Mouse (Mus musculus) thymus, postnatal 4 days (tissue): ENCODE data around the gene Elmo1.
A peak's percentile ranks its signal among the peaks of the same experiment; 100 is the strongest.

Experiments used
- DNase-seq: peaks from one replicate; pipeline ENCODE4 v3.0.0; 2021

Gene Elmo1

GRCm38 (mm10) chr13:20090133-20090710 lies at the start of gene Elmo1:
Gene Elmo1, plus strand, starts transcription at chr13:20090596.
- DNase-seq, result peak; percentile 80

- DNase-seq, result no peak
Measured at GRCm38 (mm10) chr13:20041169-20041830, 49.1 kb upstream of the Elmo1 start.

DNA sequence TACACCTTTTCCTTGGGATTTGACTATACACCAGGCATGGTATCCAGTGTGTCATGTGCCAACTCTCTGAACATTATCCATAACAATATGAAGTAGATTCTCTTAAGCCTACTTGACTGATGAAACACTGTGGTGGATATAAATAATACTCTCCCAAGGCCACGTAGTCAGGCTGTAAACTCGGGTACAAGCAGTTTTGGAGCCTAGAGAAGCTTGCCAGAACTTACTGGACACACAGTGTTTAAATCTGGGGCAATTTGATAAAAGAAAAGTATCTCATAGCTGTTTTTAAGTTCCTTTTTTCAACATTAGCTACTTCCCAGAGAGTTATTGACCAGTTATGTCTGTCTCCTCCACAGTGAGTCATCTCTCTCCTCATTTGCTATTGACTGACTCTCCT lies 47.5 kb upstream of the Elmo1 start:
- no peak for DNase-seq

GRCm38 (mm10) chr13:20045350-20045749 lies 45.0 kb upstream of the Elmo1 start:
- DNase-seq, result no peak

- DNase-seq, result no peak
Measured at GRCm38 (mm10) chr13:20045836-20046235, 44.6 kb upstream of the Elmo1 start.

GRCm38 (mm10) chr13:20046406-20046805 lies 44.0 kb upstream of the Elmo1 start:
- DNase-seq, result no peak

DNA sequence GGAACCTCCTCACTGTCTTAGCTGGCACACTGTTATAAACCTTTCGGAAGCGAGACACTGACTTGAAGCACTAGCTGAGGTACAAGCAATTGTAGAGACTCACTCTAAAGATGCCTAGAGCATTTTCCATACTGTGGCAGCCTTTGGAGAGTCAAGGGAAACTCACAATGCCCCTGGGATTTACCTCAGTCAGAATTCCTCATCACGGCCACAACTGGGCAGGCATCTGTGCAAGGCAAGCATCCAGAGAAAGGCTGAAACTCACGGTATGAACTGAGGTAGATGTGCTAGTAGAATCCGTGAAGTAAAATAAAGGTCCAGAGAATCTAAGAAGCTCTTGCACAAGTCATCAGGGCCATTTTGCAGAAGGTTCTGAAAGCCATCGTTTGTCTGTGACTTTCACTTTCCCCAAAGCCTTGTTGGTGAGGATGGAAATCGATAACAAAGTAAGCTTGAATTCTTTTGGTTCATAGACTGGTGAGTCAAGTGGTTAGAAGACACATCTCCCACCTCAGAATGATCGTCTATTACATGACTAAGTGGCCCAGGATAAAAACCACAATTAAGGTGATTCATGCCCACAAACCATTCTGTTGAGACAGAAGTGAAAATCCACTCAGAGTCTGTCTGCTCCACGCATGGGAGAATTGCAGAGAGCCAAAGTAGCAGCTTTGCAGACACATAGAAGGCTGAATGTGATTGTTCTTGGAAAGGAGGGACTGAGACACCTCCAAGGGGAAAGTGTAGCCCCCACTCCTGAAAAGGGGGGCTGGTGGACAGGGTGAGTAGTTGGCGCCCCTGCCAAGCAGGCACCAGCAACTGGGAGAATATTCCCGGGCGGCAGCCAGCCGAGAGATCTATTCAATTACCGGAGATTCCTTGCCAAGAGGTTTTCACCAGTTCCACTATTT lies 42.2 kb upstream of the Elmo1 start:
- no peak for DNase-seq

DNA sequence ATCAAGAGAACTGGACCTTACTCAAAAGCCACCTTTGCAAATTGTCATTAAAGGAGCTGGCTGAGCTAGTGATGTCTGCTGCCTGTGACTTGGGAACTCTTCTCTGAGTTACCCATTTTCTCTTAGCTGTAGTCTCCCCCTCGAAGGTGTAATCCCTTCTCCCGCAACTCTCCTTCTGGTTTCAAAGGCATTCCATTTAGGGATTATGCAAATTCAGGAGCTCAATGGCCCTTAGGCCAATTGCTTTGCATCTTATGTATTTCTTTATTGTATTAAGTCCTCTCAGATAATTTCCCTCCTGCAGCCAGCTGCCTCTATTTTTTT lies 41.6 kb upstream of the Elmo1 start:
- no peak for DNase-seq

GRCm38 (mm10) chr13:20049654-20050053 lies 40.7 kb upstream of the Elmo1 start:
- peak; percentile 18 for DNase-seq

GRCm38 (mm10) chr13:20050149-20050548 lies 40.2 kb upstream of the Elmo1 start:
- no peak for DNase-seq

GRCm38 (mm10) chr13:20057926-20058325 lies 32.5 kb upstream of the Elmo1 start:
- no peak for DNase-seq

GRCm38 (mm10) chr13:20061031-20061430 lies 29.4 kb upstream of the Elmo1 start:
- DNase-seq, result no peak

DNA sequence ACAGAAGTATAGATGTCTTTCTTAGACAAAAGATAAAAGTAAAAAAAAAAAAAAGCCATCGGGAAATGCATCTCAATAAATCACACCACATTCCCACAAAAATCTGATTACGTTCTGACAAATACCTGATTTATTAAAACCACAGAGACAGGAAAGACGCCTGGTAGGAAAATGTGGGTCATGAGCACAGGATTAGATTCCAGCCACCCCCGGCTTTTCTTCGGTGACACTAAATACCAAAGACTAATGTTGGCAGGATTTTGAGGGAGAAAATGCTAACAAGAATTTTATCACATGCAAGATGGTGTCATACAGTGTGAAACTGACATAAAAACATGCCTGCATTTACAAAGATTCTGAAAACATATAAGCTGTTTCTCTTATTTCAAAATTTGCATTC lies 27.1 kb upstream of the Elmo1 start:
- no peak for DNase-seq

DNA sequence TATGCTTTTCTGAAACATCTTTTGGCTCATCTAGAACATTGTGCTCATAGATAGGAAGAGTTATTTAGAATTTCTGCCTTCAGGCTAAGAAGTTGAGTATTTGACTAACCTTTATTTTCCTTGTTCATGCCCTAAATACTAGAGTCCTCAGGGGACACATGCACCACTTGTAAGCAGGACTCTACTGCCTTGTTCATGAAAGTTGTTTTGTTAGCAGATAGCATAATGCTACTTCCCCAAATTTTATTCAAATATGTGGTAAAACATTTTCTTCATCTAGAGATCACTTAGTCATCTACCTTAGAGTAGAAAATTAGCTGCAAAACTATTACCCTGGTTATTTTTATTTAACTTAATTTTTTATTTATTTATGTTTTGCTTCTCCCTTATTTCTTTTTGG lies 18.4 kb upstream of the Elmo1 start:
- DNase-seq, result no peak

- DNase-seq, result no peak
Measured at GRCm38 (mm10) chr13:20072994-20073393, 17.4 kb upstream of the Elmo1 start.

DNA sequence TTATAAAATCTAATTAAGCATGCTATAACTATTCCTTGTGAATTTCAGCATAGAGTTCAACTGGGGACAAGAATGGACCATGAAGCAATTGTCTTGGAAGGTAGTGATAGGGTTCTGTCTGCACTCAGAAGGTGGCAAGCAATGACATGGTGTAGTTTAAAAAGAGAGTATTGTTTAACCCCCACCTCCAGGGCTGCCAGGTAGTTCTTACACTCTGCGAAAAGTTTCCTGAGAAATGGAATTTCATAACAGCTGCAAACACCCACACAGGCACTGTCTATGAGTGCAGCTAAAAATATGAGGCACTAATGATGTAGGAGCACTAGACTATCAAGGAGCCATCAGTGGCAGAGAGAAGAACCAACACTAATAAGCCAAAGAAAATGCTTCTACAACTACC lies 13.9 kb upstream of the Elmo1 start:
- DNase-seq, result no peak

GRCm38 (mm10) chr13:20077237-20077636 lies 13.2 kb upstream of the Elmo1 start:
- DNase-seq, result no peak

- DNase-seq, result peak; percentile 84
Measured at GRCm38 (mm10) chr13:20090711-20091603, 561 bp downstream of the Elmo1 start.

DNA sequence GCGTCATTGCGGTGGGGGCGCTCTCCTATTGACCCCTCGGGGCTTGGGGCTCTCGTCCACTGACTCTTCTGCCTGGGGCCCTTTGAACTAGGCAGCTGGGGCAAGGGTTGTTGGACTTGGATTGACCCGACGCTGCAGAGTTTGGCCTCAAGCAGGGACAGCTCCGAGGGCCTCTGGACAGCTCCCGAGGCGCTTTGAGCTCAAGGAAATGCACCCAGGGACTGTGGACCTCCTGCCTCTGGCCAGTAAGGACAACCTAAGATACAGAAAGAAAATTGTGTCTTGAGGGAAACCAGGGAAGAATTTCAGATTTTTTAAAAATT lies 1.2 kb downstream of the Elmo1 start:
- DNase-seq, result no peak

DNA sequence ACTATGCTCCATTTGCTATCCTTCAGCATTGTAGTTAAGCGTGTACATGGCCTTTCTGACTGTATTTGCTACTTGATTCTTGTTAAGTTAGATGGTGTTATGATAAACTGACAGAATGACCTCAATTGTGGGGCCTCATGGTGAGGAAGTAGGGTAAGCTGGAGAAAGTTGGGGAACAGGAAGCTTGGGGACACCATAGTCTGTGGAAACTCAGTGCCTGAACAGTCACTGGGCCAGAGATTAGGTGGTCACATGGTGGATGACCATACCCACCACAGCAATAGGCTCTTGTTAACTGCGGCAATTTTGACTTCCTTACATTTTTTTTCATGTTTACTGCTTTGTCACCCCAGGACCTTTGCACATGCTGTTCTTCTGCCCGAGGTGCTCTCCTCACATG lies 1.9 kb downstream of the Elmo1 start:
- no peak for DNase-seq

- DNase-seq, result peak; percentile 79
Measured at GRCm38 (mm10) chr13:20093307-20094045, 3.1 kb downstream of the Elmo1 start.

DNA sequence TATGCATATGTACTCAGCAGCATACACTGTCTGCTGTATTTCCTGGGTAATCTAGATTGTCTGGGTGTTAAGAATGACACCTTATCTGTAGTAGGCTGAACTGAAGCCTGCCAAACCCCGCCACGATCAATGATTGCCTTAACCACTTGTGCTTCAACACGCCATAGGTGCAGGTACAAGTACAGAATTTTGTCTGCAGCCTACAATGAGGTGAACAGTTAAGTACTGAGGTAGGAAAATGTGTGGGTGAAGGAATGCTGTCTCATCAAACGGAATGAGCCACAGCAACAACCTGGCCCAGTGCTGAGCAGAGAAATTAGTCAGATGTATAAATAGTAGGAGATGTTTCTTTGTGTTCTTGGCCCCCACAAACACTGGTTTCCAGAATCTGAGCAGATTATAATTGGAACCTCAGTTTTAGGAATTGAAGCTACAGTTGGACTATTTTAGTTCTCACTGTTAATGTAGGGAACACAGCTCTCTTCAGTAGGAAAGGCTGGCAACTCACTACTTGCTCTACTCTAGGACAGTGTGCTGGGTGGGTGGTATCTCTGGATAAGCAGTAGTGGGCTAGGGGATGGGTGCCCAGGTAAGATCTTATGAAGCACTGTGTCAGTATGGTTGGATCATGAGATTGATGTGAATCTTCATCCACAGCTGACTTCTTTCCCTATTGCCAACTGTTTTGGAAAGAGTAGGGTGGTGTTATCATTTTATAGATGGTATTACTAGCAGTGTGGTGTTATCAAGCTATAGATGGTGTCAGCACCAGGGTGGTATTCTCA lies 4.7 kb downstream of the Elmo1 start:
- no peak for DNase-seq
